Mouse (Mus musculus): ENCODE results near the gene Setd4.

DNA sequence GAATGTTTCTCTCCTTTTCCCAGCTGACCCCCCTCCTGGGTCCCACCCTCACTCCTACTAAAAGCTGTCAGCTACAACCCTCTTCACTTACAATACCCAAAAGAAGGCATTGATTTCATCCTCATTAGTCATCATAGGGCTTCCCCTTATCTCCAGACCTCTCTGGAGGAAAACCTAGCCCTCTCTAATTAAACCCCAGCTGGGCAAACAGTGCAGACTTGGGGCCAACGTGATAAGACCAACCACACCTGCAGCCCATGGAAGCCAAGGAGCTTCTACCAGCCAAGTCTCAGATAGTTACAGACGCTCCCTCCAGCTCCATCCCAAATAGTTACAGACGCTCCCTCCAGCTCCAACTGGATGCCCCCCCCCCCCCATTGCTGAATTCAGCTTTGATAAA lies 64.0 kb downstream of the Setd4 start:
- TF ChIP-seq CTCF (conservative IDR thresholded peaks at IDR 0.05; ENCODE audit: low read length) = no peak
- TF ChIP-seq NANOG (IDR thresholded peaks at IDR 0.05; ENCODE audit: borderline replicate concordance, low read length) = no peak
